In genomic region chr8:115778433-115778832, GRCm38 (mm10) we compare ENCODE assay signal across 29 mouse cellular contexts.
"Had no signal": no experiment of that assay in that cellular context is flagged by ENCODE, and none has a peak within 500 bp of the region (broad histone marks: within the 10 kb centered on the region; RNA-seq: fewer than 3 reads in every experiment).

No protein-coding gene starts in this region.

- H3K27ac ChIP-seq: embryonic facial prominence, embryonic 10.5 days; embryonic facial prominence, embryonic 12.5 days; embryonic facial prominence, embryonic 13.5 days; embryonic facial prominence, embryonic 15.5 days; forebrain, embryonic 10.5 days; forebrain, embryonic 12.5 days; forebrain, embryonic 13.5 days; forebrain, embryonic 15.5 days; gastrocnemius, adult 2 months; heart, adult 2 months had no signal

- H3K4me3 ChIP-seq: embryonic facial prominence, embryonic 10.5 days; embryonic facial prominence, embryonic 12.5 days; embryonic facial prominence, embryonic 13.5 days; embryonic facial prominence, embryonic 15.5 days; erythroblast, embryonic 14.5 days; forebrain, embryonic 10.5 days; forebrain, embryonic 12.5 days; forebrain, embryonic 13.5 days; forebrain, embryonic 15.5 days; gastrocnemius, adult 2 months; heart, adult 2 months had no signal

- H3K27me3 ChIP-seq: embryonic facial prominence, embryonic 12.5 days; embryonic facial prominence, embryonic 13.5 days; embryonic facial prominence, embryonic 15.5 days; forebrain, embryonic 12.5 days; forebrain, embryonic 13.5 days; forebrain, embryonic 15.5 days had no signal

- ATAC-seq: forebrain, embryonic 13.5 days; forebrain, embryonic 14.5 days; forebrain, embryonic 15.5 days; forebrain, embryonic 16.5 days; forebrain, postnatal 0 days had no signal

- H3K4me1 ChIP-seq: embryonic facial prominence, embryonic 10.5 days; embryonic facial prominence, embryonic 12.5 days; embryonic facial prominence, embryonic 13.5 days; embryonic facial prominence, embryonic 15.5 days; forebrain, embryonic 10.5 days; forebrain, embryonic 12.5 days; forebrain, embryonic 13.5 days; forebrain, embryonic 15.5 days had no signal

- H3K36me3 ChIP-seq: embryonic facial prominence, embryonic 10.5 days; embryonic facial prominence, embryonic 12.5 days; embryonic facial prominence, embryonic 13.5 days; embryonic facial prominence, embryonic 15.5 days; forebrain, embryonic 10.5 days; forebrain, embryonic 12.5 days; forebrain, embryonic 15.5 days had no signal

- DNase-seq: cerebellum, adult 18-20 months; cerebellum, adult 2 months; cerebellum, adult 8-10 months; cerebellum, adult 9-10 months; cerebellum, adult 9-11 months; cerebellum, postnatal 10 days; cerebellum, postnatal 14 days; cerebellum, postnatal 25 days; cerebellum, postnatal 36 days; embryo, embryonic 11 days; forebrain, postnatal 0 days; gastrocnemius, adult 2 months; gastrocnemius, postnatal 10 days; gastrocnemius, postnatal 14 days; gastrocnemius, postnatal 25 days; gastrocnemius, postnatal 36 days; heart, adult 18-20 months; heart, adult 2 months had no signal
